Mouse (Mus musculus) hindbrain, embryonic 16.5 days (tissue): Measurements from ENCODE around the gene Ms4a6c. TPM values are rescaled to one million over a fixed set of nuclear protein-coding genes. Genes with fewer than 3 reads are reported as not detected.
"Not testable (repeated sequence)": the region's sequence is repeated elsewhere in the genome, so short reads cannot be mapped to it uniquely, and the experiment has no call there.

Experiments
- ATAC-seq: fragments of 200-750 bp; cut with Nextera tagmentation; 2 replicates; pipeline ENCODE4 v1.8.0; 2017; ENCODE audit warnings: moderate TSS enrichment, moderate library complexity
- H3K27ac ChIP-seq: fragments of 300-500 bp; sonication (generic); 2 replicates; pipeline ENCODE4 v1.5.1; 2014; ENCODE audit warnings: low read depth, mild to moderate bottlenecking, control low read depth, low read length, moderate library complexity
- H3K27me3 ChIP-seq: fragments of 300-500 bp; sonication (generic); replicated peaks from 2 replicates; pipeline ENCODE4 v1.6.1; 2014; ENCODE audit warnings: low read length; ENCODE audit not compliant: control insufficient read depth, insufficient read depth
- H3K36me3 ChIP-seq: fragments of 300-500 bp; sonication (generic); 2 replicates; pipeline ENCODE4 v1.6.1; 2014; ENCODE audit warnings: mild to moderate bottlenecking, low read length, moderate library complexity, mixed read lengths; ENCODE audit not compliant: control insufficient read depth, insufficient read depth
- H3K4me1 ChIP-seq: fragments of 300-500 bp; sonication (generic); 2 replicates; pipeline ENCODE4 v1.6.1; 2014; ENCODE audit warnings: low read depth, low read length; ENCODE audit not compliant: control insufficient read depth, insufficient read depth
- H3K4me2 ChIP-seq: fragments of 300-500 bp; sonication (generic); 2 replicates; pipeline ENCODE4 v1.6.1; 2014; ENCODE audit warnings: mild to moderate bottlenecking, low read length, control low read depth, moderate library complexity
- H3K4me3 ChIP-seq: fragments of 300-500 bp; sonication (generic); 2 replicates; pipeline ENCODE4 v1.5.1; 2014; ENCODE audit warnings: mild to moderate bottlenecking, low read length, control low read depth, moderate library complexity
- H3K9ac ChIP-seq: fragments of 300-500 bp; sonication (generic); 2 replicates; pipeline ENCODE4 v1.6.1; 2014; ENCODE audit warnings: low read depth, mild to moderate bottlenecking, control low read depth, low read length, moderate library complexity
- H3K9me3 ChIP-seq: fragments of 300-500 bp; sonication (generic); 2 replicates; pipeline ENCODE4 v1.6.1; 2014; ENCODE audit warnings: mild to moderate bottlenecking, low read length, moderate library complexity; ENCODE audit not compliant: control insufficient read depth
- WGBS: fragments of 180-500 bp; shearing (Covaris S2); extraction: QIAGEN DNeasy Blood & Tissue Kit; methylation state at CpG from one replicate; pipeline ENCODE4 v1.1.7; 2014; 5-methylcytosine and 5-hydroxymethylcytosine counted together
- polyA plus RNA-seq: library from polyadenylated mRNA; unstranded; fragments of >200 nt; fragmentation: Nextera tagmentation; extraction: Ambion mirVana; gene quantifications from 2 replicates; pipeline ENCODE4 v1.2.1, GENCODE M21; 2015

Gene Ms4a6c
- polyA plus RNA-seq, 1 experiment from 2014 or later = 2.5 TPM

DNA sequence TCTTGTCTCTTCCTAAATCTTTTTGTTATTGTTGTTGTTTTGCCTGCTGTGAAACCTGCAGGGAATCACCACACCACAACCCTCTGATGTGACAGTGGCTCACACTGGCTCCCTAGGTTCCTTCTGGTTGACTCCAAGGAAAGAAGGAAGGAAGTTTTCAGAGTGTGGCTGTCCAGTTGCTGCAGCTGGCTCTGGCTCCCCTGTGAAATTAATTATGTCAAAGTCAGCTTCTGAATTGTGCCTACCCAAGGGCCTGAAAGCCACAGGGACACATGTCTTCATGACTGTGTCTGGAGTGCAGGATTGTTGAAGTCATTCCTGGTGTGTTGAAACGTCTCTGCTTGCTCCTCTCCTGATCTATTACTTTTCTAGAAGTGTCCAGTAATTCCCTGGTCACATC, 805 bp upstream of the Ms4a6c start:
- not testable (repeated sequence) for H3K36me3 ChIP-seq, H3K9ac ChIP-seq, H3K27me3 ChIP-seq, H3K4me1 ChIP-seq, H3K4me2 ChIP-seq, H3K9me3 ChIP-seq, H3K27ac ChIP-seq, ATAC-seq, H3K4me3 ChIP-seq
- 55% methylated on average over 1 of the region's 1 CpGs for WGBS

DNA sequence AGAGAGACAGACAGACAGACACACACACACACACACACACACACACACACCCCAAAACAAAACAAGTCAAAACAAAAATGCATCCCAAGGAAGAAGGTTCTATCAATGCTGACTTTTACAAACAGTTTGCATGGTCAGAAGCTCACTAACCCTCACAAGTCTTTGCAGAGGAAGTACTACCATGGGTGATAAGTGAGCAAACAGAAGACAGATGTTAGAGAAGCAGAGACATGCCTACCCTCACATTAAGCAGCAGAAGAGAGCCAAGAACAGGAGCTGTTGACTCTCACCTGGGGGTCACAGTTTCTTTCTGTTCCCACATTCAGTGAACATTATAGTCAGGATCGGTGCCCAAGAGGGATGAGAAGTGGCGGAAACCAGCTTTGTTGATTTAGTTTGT, 10.5 kb downstream of the Ms4a6c start:
- Histone ChIP-seq H3K9me3 (no peaks in the 10 kb centered on the region), H3K9ac (no peak overlapping the region), H3K36me3 (no peaks in the 10 kb centered on the region), H3K4me3 (no peak overlapping the region), H3K27me3 (no peaks in the 10 kb centered on the region), H3K4me2 (no peak overlapping the region), H3K4me1 (no peaks in the 10 kb centered on the region), H3K27ac (no peak overlapping the region)
- WGBS = 86% methylated on average over 2 of the region's 2 CpGs
- ATAC-seq = no peak

DNA sequence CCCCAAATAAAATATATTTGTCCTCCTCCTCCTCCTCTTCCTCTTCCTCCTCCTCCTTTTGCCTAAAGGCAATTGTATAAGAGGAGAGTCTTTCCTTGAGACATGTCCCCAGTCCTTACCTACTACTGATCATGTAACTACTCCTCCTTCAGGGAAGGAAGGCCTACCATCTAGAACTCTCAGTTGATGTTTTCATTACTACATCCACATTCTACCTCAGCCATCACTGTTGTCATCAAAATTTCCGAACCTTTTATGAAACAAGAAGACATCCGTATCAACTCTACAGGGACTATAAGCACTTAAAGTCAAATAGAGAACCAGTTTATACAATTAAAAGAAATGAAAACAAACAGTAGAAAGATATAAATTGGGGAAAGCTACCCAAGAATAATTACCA, 13.5 kb downstream of the Ms4a6c start:
- H3K4me2 ChIP-seq = no peak overlapping the region
- no peak overlapping the region for H3K27ac ChIP-seq
- no peak overlapping the region for H3K9ac ChIP-seq
- no peaks in the 10 kb centered on the region for H3K27me3 ChIP-seq
- H3K4me1 ChIP-seq = no peaks in the 10 kb centered on the region
- ATAC-seq = no peak
- no peaks in the 10 kb centered on the region for H3K9me3 ChIP-seq
- WGBS = 96% methylated on average over 2 of the region's 2 CpGs
- H3K36me3 ChIP-seq = no peaks in the 10 kb centered on the region
- H3K4me3 ChIP-seq = no peak overlapping the region

DNA sequence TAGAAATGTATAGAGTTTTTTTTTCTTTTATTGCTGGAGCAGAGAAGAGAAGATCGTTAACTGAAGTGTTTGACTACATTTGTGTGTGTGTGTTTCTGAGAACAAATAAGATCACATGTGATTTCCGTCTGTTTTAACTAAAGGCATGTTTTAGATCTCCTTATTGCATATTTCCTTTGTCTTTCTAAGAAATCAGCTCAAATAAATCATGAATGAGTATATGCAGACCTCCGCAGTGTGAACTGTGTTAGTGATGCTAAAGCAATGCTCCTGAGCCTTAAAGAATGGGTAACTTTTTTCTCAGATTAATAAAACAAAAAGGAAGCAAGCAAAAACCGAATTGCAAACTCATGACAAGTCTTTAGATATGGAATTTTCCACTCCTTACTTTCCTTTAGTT, 14.8 kb downstream of the Ms4a6c start:
- Histone ChIP-seq H3K27me3 (no peaks in the 10 kb centered on the region), H3K4me2 (no peak overlapping the region), H3K9me3 (no peaks in the 10 kb centered on the region), H3K4me3 (no peak overlapping the region), H3K4me1 (no peaks in the 10 kb centered on the region), H3K27ac (no peak overlapping the region), H3K9ac (no peak overlapping the region), H3K36me3 (no peaks in the 10 kb centered on the region)
- WGBS = 86% methylated on average over 4 of the region's 4 CpGs
- ATAC-seq = no peak

DNA sequence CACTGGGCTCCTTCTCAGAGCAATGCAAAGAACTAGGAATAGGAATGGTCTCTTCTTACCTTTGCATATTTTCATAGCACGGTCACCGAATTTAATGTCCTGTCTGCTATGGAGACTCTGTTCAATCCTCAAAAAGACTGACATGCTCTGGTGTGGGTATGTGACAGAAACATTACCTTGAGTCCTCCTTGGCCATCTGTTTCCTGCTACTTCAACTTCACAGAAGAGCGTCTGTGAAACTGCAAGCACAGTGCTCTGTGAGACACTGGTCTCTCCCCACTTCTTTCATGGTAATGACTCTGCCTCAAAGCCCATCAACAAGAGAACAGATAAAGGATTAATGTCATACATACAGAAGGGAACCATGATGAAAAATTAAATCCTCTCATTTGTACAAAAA, 15.2 kb downstream of the Ms4a6c start:
- Histone ChIP-seq H3K27ac (no peak overlapping the region), H3K36me3 (no peaks in the 10 kb centered on the region), H3K9ac (no peak overlapping the region), H3K4me2 (no peak overlapping the region), H3K27me3 (no peaks in the 10 kb centered on the region), H3K9me3 (no peaks in the 10 kb centered on the region), H3K4me1 (no peaks in the 10 kb centered on the region), H3K4me3 (no peak overlapping the region)
- WGBS = 87% methylated on average over 3 of the region's 3 CpGs
- ATAC-seq = no peak

DNA sequence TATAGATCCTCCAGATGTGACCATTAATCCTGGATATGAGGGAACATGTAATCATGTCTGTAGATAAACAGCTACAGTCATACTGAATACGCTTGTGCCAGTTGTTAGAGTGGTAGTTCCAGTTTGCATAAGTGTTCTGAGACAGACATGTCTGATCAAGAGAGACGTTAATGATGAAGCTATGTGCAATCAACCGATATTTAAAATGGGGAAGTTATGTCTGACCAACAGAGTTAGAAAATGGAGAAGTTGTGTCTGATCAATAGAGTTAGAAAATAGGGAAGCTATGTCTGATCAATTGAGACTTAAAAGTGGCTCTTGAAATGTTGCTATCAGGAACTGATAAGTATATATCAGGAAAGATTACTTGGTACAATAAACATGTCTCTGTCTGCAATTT, 16.1 kb downstream of the Ms4a6c start:
- H3K4me2 ChIP-seq = no peak overlapping the region
- WGBS = 94% methylated on average over 3 of the region's 3 CpGs
- H3K4me1 ChIP-seq = no peaks in the 10 kb centered on the region

DNA sequence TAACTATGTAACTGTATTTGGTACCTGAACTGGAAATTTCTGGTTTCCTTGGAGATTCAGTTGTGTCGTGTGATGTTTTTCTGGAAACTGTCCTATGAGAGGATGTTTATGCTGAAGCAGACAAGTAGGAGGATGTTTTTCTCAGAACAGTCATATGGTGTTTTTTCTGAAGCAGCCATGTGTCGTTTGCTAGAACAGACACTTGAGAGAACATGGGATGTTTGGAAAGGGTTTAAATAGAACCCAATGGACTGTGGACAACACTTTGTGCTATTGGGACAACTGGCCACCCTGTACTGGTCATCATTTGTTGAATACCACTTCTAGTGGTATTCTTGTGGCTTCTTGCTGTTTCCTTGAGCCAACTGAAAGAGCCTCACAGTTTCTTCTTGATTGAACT, 16.6 kb downstream of the Ms4a6c start, which contains the start of gene Gm8369:
Gm8369 (plus strand) TSS at position 193 of the 400 bp plus-strand sequence.
- H3K27ac ChIP-seq = no peak within 1 kb of the TSS
- no peaks in the 10 kb centered on the region for H3K36me3 ChIP-seq
- ATAC-seq = no peak
- H3K4me2 ChIP-seq = no peak within 1 kb of the TSS
- H3K9ac ChIP-seq = no peak within 1 kb of the TSS
- no peak within 1 kb of the TSS for H3K4me3 ChIP-seq
- H3K4me1 ChIP-seq = no peaks in the 10 kb centered on the region
- H3K27me3 ChIP-seq = no peaks in the 10 kb centered on the region
- H3K9me3 ChIP-seq = no peaks in the 10 kb centered on the region
- 74% methylated on average over 2 of the region's 2 CpGs for WGBS

More for the DNA sequence above, 16.1 kb downstream of the Ms4a6c start:
- no peaks in the 10 kb centered on the region for H3K36me3 ChIP-seq
- H3K9ac ChIP-seq = no peak overlapping the region
- ATAC-seq = no peak
- no peak overlapping the region for H3K4me3 ChIP-seq
- no peak overlapping the region for H3K27ac ChIP-seq
- H3K9me3 ChIP-seq = no peaks in the 10 kb centered on the region
- H3K27me3 ChIP-seq = no peaks in the 10 kb centered on the region

DNA sequence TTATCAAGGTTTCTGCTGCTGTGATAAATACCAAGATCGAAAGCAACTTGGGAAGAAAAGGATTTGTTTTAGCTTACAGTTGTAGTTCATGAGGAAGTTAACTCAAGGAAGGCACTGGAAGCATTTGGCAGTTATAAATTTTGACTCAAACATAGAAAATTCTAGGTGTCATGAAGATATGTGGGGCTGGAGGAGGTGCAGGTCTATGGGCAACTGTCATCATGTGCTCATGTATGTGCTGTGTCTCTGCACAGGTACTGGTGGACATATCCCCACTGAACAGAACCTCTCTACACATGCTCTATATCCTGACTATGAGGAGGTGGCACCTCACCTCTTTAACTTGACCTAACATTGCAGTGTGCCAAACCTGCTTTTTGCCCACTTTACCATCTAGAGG, 17.4 kb downstream of the Ms4a6c start:
- H3K9ac ChIP-seq = no peak overlapping the region
- H3K4me1 ChIP-seq = no peaks in the 10 kb centered on the region
- H3K9me3 ChIP-seq = no peaks in the 10 kb centered on the region
- no peak overlapping the region for H3K27ac ChIP-seq
- no peaks in the 10 kb centered on the region for H3K27me3 ChIP-seq
- no peak for ATAC-seq
- H3K4me3 ChIP-seq = no peak overlapping the region
- no peak overlapping the region for H3K4me2 ChIP-seq
- WGBS = 89% methylated on average over 1 of the region's 1 CpGs
- no peaks in the 10 kb centered on the region for H3K36me3 ChIP-seq

DNA sequence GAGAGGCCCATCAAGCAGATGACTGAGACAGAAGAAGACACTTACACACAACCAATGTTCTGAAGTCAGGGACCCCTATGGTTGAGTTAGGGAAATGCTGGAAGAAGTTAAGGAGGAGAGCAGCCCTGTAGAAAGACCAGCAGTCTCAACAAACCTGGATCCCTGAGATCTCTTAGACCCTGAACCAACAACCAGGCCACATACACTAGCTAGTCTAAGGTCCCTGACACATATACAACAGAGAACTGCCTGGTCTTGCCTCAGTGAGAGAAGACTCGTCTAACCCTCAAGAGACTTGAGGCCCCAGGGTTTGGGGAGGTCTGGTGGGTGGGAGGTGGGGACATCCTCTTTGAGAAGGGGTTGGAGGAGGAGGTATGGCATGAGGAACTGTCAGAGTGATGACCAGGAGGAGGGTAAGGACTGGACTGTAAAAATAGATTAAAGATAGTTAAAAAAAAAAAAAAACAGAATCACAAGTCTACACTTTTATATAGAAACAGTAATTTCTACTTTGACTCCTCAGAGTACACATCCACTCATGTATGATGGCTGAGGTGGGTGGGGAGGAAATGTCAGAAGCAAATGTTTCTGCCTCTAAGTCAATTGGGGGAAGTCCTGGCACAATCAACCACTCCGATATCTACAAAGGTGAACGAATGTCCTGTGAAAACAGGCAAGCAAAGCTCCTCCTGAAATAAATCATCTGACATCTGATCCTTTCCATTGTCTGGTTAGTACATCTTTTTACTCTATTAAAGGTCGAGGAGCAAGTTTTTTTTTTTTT, 22.4 kb downstream of the Ms4a6c start:
- H3K4me3 ChIP-seq = no peak overlapping the region
- ATAC-seq = no peak
- no peaks in the 10 kb centered on the region for H3K36me3 ChIP-seq
- no peak overlapping the region for H3K9ac ChIP-seq
- H3K4me1 ChIP-seq = no peaks in the 10 kb centered on the region
- H3K27ac ChIP-seq = no peak overlapping the region
- H3K27me3 ChIP-seq = no peaks in the 10 kb centered on the region
- no peak overlapping the region for H3K4me2 ChIP-seq
- no peaks in the 10 kb centered on the region for H3K9me3 ChIP-seq
- WGBS = 74% methylated on average over 4 of the region's 4 CpGs
